Mouse (Mus musculus) erythroblast, adult 5-6 weeks (primary cell): Measurements from ENCODE around the gene Hsd3b5. TPM values are rescaled to one million over a fixed set of nuclear protein-coding genes. Genes with fewer than 3 reads are reported as not detected.
"Not testable (repeated sequence)": the region's sequence is repeated elsewhere in the genome, so short reads cannot be mapped to it uniquely, and the experiment has no call there.

Source experiments
- ATAC-seq: replicated peaks from 2 replicates; pipeline ENCODE4 v1.8.0; 2016; ENCODE audit warnings: moderate number of reproducible peaks, mild to moderate bottlenecking, moderate TSS enrichment, inconsistent platforms; ENCODE audit not compliant: poor library complexity, low FRiP score, severe bottlenecking
- total RNA-seq, 2 experiments: library from RNA; stranded (forward) in 1 of 2; stranded (reverse) in 1 of 2; fragments of 150-400 nt in 1 of 2; fragments of 200-764, 138-1000 nt in 1 of 2; gene quantifications; 2 replicates each; pipeline versions ENCODE4 v1.2.3 to v1.2.4; 2015 to 2017; ENCODE audit warnings: low replicate concordance in 2 of 2

Gene Hsd3b5
- total RNA-seq (2015; ENCODE audit: low replicate concordance) (not detected in 2 replicates), total RNA-seq (2017; ENCODE audit: low replicate concordance) (not detected in 2 replicates)

GRCm38 (mm10) chr3:98630152-98630551 is at the start of gene Hsd3b5:
Hsd3b5 (minus strand) TSS chr3:98630252.
- ATAC-seq = no peak

GRCm38 (mm10) chr3:98635145-98635544 is 5.1 kb upstream of the Hsd3b5 start:
- no peak for ATAC-seq

DNA sequence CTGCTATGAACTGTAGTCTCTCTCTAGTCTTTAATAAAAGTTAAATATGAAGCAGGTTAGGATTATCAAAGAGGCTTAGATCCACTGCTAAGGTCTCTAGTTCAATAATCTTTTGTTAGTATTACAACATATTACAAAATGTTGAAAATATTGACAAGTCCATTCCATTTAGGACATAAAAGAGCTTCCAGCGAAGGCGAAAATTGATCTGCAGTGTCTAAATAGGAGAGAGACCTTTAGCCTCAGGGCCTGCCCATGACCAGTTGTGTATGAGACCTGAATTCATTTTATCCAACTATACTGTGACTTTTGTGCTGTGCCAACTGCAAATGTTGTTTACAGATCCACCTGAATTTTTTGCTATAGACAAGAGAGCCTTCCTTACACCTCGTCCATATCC is 419 bp downstream of the Hsd3b5 start:
- no peak for ATAC-seq

DNA sequence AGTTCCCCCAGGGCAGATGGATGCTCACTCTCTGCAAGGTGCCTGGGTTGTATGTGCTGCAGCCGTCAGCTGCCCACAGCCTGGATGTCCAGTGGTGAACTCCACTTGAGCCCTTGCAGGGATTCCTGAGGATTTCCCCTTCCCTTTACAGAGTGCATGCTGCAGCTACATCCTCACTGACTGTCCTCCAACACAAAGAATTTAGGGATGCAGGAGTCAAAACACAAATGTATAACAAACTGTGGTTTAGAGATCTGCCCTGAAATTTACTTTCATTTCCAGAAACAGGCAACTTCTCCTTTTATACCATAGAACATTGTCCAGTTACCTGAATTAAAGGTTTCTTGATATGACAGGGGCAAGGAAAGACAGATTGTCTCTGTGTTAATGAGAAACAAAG is 13.3 kb downstream of the Hsd3b5 start:
- not testable (repeated sequence) for ATAC-seq

GRCm38 (mm10) chr3:98616244-98616643 is 13.8 kb downstream of the Hsd3b5 start:
- not testable (repeated sequence) for ATAC-seq

GRCm38 (mm10) chr3:98614406-98614927 is 15.6 kb downstream of the Hsd3b5 start:
- ATAC-seq = not testable (repeated sequence)

DNA sequence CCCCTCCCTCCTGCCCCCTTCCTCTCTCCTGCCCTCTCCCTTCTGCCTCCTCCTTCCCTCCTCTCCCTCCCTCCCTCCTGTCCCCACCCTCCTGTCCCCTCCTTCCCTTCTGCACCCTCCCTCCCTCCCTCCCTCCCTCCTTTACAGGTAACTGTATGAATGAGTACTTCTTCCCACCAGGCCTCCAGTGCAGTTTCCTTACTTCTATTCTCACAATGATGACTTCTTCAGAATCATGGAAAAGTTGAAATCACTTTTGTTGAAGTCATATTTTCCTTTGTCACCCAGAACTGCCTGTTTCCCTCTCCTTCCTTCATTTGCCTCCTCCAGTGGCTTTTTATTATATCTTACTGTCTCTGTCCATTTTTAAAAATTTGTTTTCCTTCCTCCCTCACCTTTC is 16.1 kb downstream of the Hsd3b5 start:
- ATAC-seq = no peak

DNA sequence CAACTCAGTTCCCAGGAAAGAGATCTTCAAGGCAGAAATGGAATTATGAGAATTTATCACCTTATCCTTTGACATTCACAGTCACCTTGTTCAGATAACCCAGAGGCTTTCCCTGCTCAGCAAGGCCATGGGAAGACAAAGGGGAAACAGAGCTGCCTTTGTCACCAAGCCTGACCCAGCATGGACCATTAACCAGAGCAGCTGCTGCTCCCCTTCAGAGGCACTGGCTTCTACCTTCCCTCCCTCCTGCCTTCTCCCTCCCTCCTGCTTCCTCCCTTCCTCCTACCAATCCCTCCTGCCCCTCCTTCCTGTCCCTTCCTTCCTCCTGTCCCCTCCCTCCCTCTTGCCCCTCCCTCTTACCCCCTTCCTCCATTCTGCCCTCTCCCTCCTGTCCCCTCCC is 16.5 kb downstream of the Hsd3b5 start:
- not testable (repeated sequence) for ATAC-seq

GRCm38 (mm10) chr3:98588707-98589106 is 41.3 kb downstream of the Hsd3b5 start, which contains the start of gene Gm10681:
Gm10681 (minus strand) TSS chr3:98588807.
- ATAC-seq = no peak

- ATAC-seq = no peak
These were observed 42.3 kb downstream of the Hsd3b5 start for GRCm38 (mm10) chr3:98587721-98588120.

DNA sequence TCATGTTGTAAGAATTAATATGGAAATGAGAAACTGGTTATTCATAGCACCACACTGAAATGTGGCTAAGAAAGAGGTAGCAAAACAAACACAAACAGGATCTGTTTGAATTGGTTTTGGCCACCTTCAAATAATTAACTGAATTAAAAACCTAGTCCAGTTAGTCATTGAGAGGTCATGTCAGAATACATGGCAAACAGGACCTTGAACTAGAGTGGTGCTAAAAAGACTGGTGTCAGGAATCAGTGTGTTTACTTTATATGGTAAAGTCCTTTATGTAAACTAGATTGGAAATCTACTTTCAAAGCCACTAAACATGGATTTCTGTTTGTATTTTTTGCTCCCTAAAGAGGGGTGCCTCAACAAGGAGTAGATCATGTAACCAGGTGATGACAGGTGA is 47.4 kb downstream of the Hsd3b5 start:
- ATAC-seq = not testable (repeated sequence)

- not testable (repeated sequence) for ATAC-seq
These were observed 47.9 kb downstream of the Hsd3b5 start for GRCm38 (mm10) chr3:98582202-98582601.

- ATAC-seq = not testable (repeated sequence)
These were observed 49.0 kb downstream of the Hsd3b5 start for GRCm38 (mm10) chr3:98581024-98581423.

Other genes with a start within 250 kb of the Hsd3b5 start
- gene Zfp697, start 247.8 kb downstream of the Hsd3b5 start, total RNA-seq (2015; ENCODE audit: low replicate concordance) = 1.2 TPM in 1 of 2 replicates, not detected in the other
- 0.09 and 0.14 TPM in 2 replicates for gene Zfp697, start 247.8 kb downstream of the Hsd3b5 start, total RNA-seq (2017; ENCODE audit: low replicate concordance)
- gene Gm4450, start 173.1 kb downstream of the Hsd3b5 start, total RNA-seq (2015; ENCODE audit: low replicate concordance) = not detected in 2 replicates
- gene Gm4450, start 173.1 kb downstream of the Hsd3b5 start, total RNA-seq (2017; ENCODE audit: low replicate concordance) = not detected in 2 replicates
- gene Hsd3b4, start 119.7 kb downstream of the Hsd3b5 start, total RNA-seq (2015; ENCODE audit: low replicate concordance) = not detected in 2 replicates
- not detected in 2 replicates for gene Hsd3b4, start 119.7 kb downstream of the Hsd3b5 start, total RNA-seq (2017; ENCODE audit: low replicate concordance)
- gene Gm10681, start 41.4 kb downstream of the Hsd3b5 start, total RNA-seq (2015; ENCODE audit: low replicate concordance) = not detected in 2 replicates
- gene Gm10681, start 41.4 kb downstream of the Hsd3b5 start, total RNA-seq (2017; ENCODE audit: low replicate concordance) = not detected in 2 replicates
- gene Hsd3b2, start 94.3 kb upstream of the Hsd3b5 start, total RNA-seq (2015; ENCODE audit: low replicate concordance) = not detected in 2 replicates
- not detected in 2 replicates for gene Hsd3b2, start 94.3 kb upstream of the Hsd3b5 start, total RNA-seq (2017; ENCODE audit: low replicate concordance)
- gene Hsd3b3, start 132.9 kb upstream of the Hsd3b5 start, total RNA-seq (2015; ENCODE audit: low replicate concordance) = not detected in 2 replicates
- gene Hsd3b3, start 132.9 kb upstream of the Hsd3b5 start, total RNA-seq (2017; ENCODE audit: low replicate concordance) = not detected in 2 replicates
- not detected in 2 replicates for gene Hsd3b6, start 184.2 kb upstream of the Hsd3b5 start, total RNA-seq (2015; ENCODE audit: low replicate concordance)
- gene Hsd3b6, start 184.2 kb upstream of the Hsd3b5 start, total RNA-seq (2017; ENCODE audit: low replicate concordance) = not detected in 2 replicates
- not detected in 2 replicates for gene Hsd3b1, start 229.5 kb upstream of the Hsd3b5 start, total RNA-seq (2015; ENCODE audit: low replicate concordance)
- gene Hsd3b1, start 229.5 kb upstream of the Hsd3b5 start, total RNA-seq (2017; ENCODE audit: low replicate concordance) = not detected in 2 replicates